Comparison of ENCODE assay signal across 8 mouse cellular contexts in genomic region chr19:8920073-8920736, GRCm38 (mm10). TPM values are rescaled to one million over a fixed set of nuclear protein-coding genes. Genes with fewer than 3 reads are reported as not detected.
DNase-seq lines count a peak whose midpoint lies in the region; TF ChIP-seq lines count a peak whose summit lies in the region.

B3gat3 (plus strand) TSS chr19:8920374.

- peaks cover 44% of the 10 kb centered on the region for H3K79me2 ChIP-seq in macrophage (ENCODE audit: inconsistent target)

- no peak for TF ChIP-seq CTCF in left cerebral cortex, adult 2 months (IDR thresholded peaks at IDR 0.05)

- under 1% methylated on average over 48 of the region's 50 CpGs for WGBS in macrophage (ENCODE audit: missing documents)

- intact Hi-C loops in left cerebral cortex, adult 2 months (cut with DNase I), result no loop called here

- peaks cover 14% of the 10 kb centered on the region for H3K36me3 ChIP-seq in macrophage (ENCODE audit: inconsistent target)

- peak; percentile 98 to 99 for DNase-seq in adrenal gland, adult (ENCODE audit: inconsistent age in 2 of 2, low spot score in 1 of 2)
- DNase-seq in embryo, embryonic 10 days (ENCODE audit: low spot score), result peak; percentile 99
- DNase-seq in gastrocnemius, postnatal 10 days, result peak; percentile 94
- DNase-seq in hindlimb bud, embryonic 11.5 days (ENCODE audit: extremely low spot score, low read depth, low spot score), result peak; percentile 67
- peak; percentile 92 to 94 for DNase-seq in left cerebral cortex, adult 2 months (ENCODE audit: extremely low spot score in 1 of 2, low spot score in 2 of 2)
- peak; percentile 88 for DNase-seq in retina, postnatal 7 days (ENCODE audit: low read depth, low spot score)
- DNase-seq in urinary bladder, adult 18-20 months (ENCODE audit: low spot score in 2 of 2), result peak; percentile 94 to 96

- peak within 1 kb of the TSS; percentile 59 for H3K4me3 ChIP-seq in left cerebral cortex, adult 2 months
- H3K4me3 ChIP-seq in macrophage (ENCODE audit: inconsistent target), result peak within 1 kb of the TSS; percentile 93

- H3K27ac ChIP-seq in left cerebral cortex, adult 2 months, result peak within 1 kb of the TSS; percentile 90
- peak within 1 kb of the TSS; percentile 81 for H3K27ac ChIP-seq in macrophage

RNA-seq across cellular contexts. Expression of gene B3gat3, which starts in this region (rescaled TPM):
- total RNA-seq in gastrocnemius, postnatal 10 days (2021), result 10 to 100 TPM; 23.4 to 27.6 TPM
- 100 to 1,000 TPM; 172 to 173 TPM for total RNA-seq in left cerebral cortex, adult 2 months (2021)
- total RNA-seq in macrophage (2018; cell fraction: chromatin; rRNA removed), result 10 to 100 TPM; 29.6 to 81.2 (median 48.4) TPM
- total RNA-seq in macrophage (2018; cell fraction: cytosol; rRNA removed), result 10 to 100 TPM; 37.3 to 67.2 (median 51.4) TPM
- 10 to 100 TPM; 40.3 to 92.7 (median 59.2) TPM for total RNA-seq in macrophage (2018; cell fraction: nucleus; rRNA removed)
- polyA plus RNA-seq in macrophage (2018), result 38.7 to 45.8 TPM (median 41.0 TPM) in 3 replicates

Comparison
In these comparisons a context has a peak if more than half of its experiments do, and no peak if none do; other contexts are left out.
1. Peak in every context shown above with its lines: DNase-seq, H3K4me3 ChIP-seq and H3K27ac ChIP-seq.
2. RNA of gene B3gat3 (total RNA-seq): 172 to 173 TPM in left cerebral cortex, adult 2 months; 23.4 to 27.6 TPM in gastrocnemius, postnatal 10 days; every median in the first group is over 4 times any median in the second.